Mouse (Mus musculus) forebrain, embryonic 16.5 days (tissue): Measurements from ENCODE around the gene Gm47429. TPM values are rescaled to one million over a fixed set of nuclear protein-coding genes. Genes with fewer than 3 reads are reported as not detected.

Experiments used
- ATAC-seq: fragments of 200-750 bp; cut with Nextera tagmentation; 2 replicates; pipeline ENCODE4 v1.8.0; 2017; ENCODE audit warnings: mild to moderate bottlenecking, moderate library complexity
- H3K27ac ChIP-seq: fragments of 300-500 bp; sonication (generic); 2 replicates; pipeline ENCODE4 v1.5.1; 2014; ENCODE audit warnings: low read length, control low read depth
- H3K27me3 ChIP-seq: fragments of 300-500 bp; sonication (generic); replicated peaks from 2 replicates; pipeline ENCODE4 v1.6.1; 2014; ENCODE audit warnings: low read length; ENCODE audit not compliant: control insufficient read depth, insufficient read depth
- H3K36me3 ChIP-seq: fragments of 300-500 bp; sonication (generic); 2 replicates; pipeline ENCODE4 v1.6.1; 2014; ENCODE audit not compliant: control insufficient read depth, insufficient read depth
- H3K4me1 ChIP-seq: fragments of 300-500 bp; sonication (generic); replicated peaks from 2 replicates; pipeline ENCODE4 v1.6.1; 2014; ENCODE audit warnings: low read length; ENCODE audit not compliant: control insufficient read depth, insufficient read depth
- H3K4me2 ChIP-seq: fragments of 300-500 bp; sonication (generic); 2 replicates; pipeline ENCODE4 v1.6.1; 2014; ENCODE audit warnings: mild to moderate bottlenecking, low read length, control low read depth
- H3K4me3 ChIP-seq: fragments of 300-500 bp; sonication (generic); replicated peaks from 2 replicates; pipeline ENCODE4 v1.5.1; 2014; ENCODE audit warnings: mild to moderate bottlenecking, low read length, control low read depth
- H3K9ac ChIP-seq: fragments of 300-500 bp; sonication (generic); replicated peaks from 2 replicates; pipeline ENCODE4 v1.6.1; 2014; ENCODE audit warnings: low read depth, low read length, control low read depth
- H3K9me3 ChIP-seq: fragments of 300-500 bp; sonication (generic); 2 replicates; pipeline ENCODE4 v1.6.1; 2016; ENCODE audit warnings: low read length; ENCODE audit not compliant: control insufficient read depth
- WGBS: fragments of 180-500 bp; shearing (Covaris S2); extraction: QIAGEN DNeasy Blood & Tissue Kit; methylation state at CpG from one replicate; pipeline ENCODE4 v1.1.7; 2014; 5-methylcytosine and 5-hydroxymethylcytosine counted together
- polyA plus RNA-seq: library from polyadenylated mRNA; unstranded; fragments of >200 nt; fragmentation: Nextera tagmentation; extraction: Ambion mirVana; gene quantifications from 2 replicates; pipeline ENCODE4 v1.2.1, GENCODE M21; 2015

The Gm47429 gene
- polyA plus RNA-seq, 1 experiment from 2014 or later, result not detected

- Histone ChIP-seq H3K4me1 (no peaks in the 10 kb centered on the region), H3K9ac (no peak overlapping the region), H3K36me3 (peaks cover 29% of the 10 kb centered on the region), H3K27ac (no peak overlapping the region), H3K27me3 (no peaks in the 10 kb centered on the region), H3K9me3 (no peaks in the 10 kb centered on the region), H3K4me2 (no peak overlapping the region), H3K4me3 (no peak overlapping the region)
- WGBS, result 91% methylated on average over 2 of the region's 2 CpGs
- no peak for ATAC-seq
Observed at GRCm38 (mm10) chr13:50424517-50424916, 19.2 kb downstream of the Gm47429 start.

GRCm38 (mm10) chr13:50423625-50424209 lies 20.0 kb downstream of the Gm47429 start:
- Histone ChIP-seq H3K4me3 (no peak overlapping the region), H3K36me3 (peaks cover 21% of the 10 kb centered on the region), H3K27ac (no peak overlapping the region), H3K9ac (no peak overlapping the region), H3K4me1 (peaks cover 2% of the 10 kb centered on the region), H3K4me2 (no peak overlapping the region), H3K9me3 (no peaks in the 10 kb centered on the region), H3K27me3 (no peaks in the 10 kb centered on the region)
- ATAC-seq, result no peak
- 93% methylated on average over 8 of the region's 8 CpGs for WGBS

GRCm38 (mm10) chr13:50418421-50418820 lies 25.3 kb downstream of the Gm47429 start:
- ATAC-seq, result peak; percentile 24; the same call in 1 of the 2 replicates
- H3K4me1 ChIP-seq, result peaks cover 10% of the 10 kb centered on the region
- peak overlapping the region; percentile 63 for H3K4me2 ChIP-seq
- H3K9me3 ChIP-seq, result no peaks in the 10 kb centered on the region
- peak overlapping the region; percentile 97 for H3K9ac ChIP-seq
- H3K27ac ChIP-seq, result no peak overlapping the region
- 37% methylated on average over 3 of the region's 3 CpGs for WGBS
- H3K36me3 ChIP-seq, result peaks cover 5% of the 10 kb centered on the region; the same call in 1 of the 2 replicates
- H3K4me3 ChIP-seq, result peak overlapping the region; percentile 86
- no peaks in the 10 kb centered on the region for H3K27me3 ChIP-seq

- 10% methylated on average over 35 of the region's 35 CpGs for WGBS
- Histone ChIP-seq H3K4me3 (peak within 1 kb of the TSS; percentile 86), H3K9me3 (no peaks in the 10 kb centered on the region), H3K4me1 (peaks cover 10% of the 10 kb centered on the region), H3K4me2 (peak within 1 kb of the TSS; percentile 63), H3K27me3 (no peaks in the 10 kb centered on the region), H3K9ac (peak within 1 kb of the TSS; percentile 97), H3K27ac (peak within 1 kb of the TSS; percentile 33; the same call in 1 of the 2 replicates), H3K36me3 (0 out of 2 replicates have a peak, but pooled peaks cover 4% of the 10 kb centered on the region)
- peak; percentile 99 for ATAC-seq
Observed at GRCm38 (mm10) chr13:50417389-50418183, 26.1 kb downstream of the Gm47429 start, which contains the start of gene Fbxw17. Fbxw17 (plus strand) TSS chr13:50417864.

Other genes starting within 250 kb of the Gm47429 start
- gene Gm906, start 193.6 kb downstream of the Gm47429 start, polyA plus RNA-seq, result not detected in 2 replicates
- gene Fbxw17, start 26.0 kb downstream of the Gm47429 start, polyA plus RNA-seq, result 34.9 and 41.6 TPM in 2 replicates
- not detected in 2 replicates for gene Nutm2, start 23.4 kb upstream of the Gm47429 start, polyA plus RNA-seq
- gene Gm904, start 199.3 kb upstream of the Gm47429 start, polyA plus RNA-seq, result not detected in 2 replicates